Mouse (Mus musculus): ENCODE measurements at regions not wholly inside any gene's neighbourhood (a gene's known extent, or its start where the extent isn't known, plus 50 kb on each side); places are given as distances from the start of the nearest gene placed in this dataset.

GRCm38 (mm10) chr16:29725153-29725552, 146.0 kb downstream of the Opa1 start:
- TF ChIP-seq MAZ (IDR thresholded peaks at IDR 0.05; ENCODE audit: low read depth, low read length): no peak
- TF ChIP-seq EP300 (IDR thresholded peaks at IDR 0.05; ENCODE audit: low read length): no peak
- TF ChIP-seq TCF12 (IDR thresholded peaks at IDR 0.05; ENCODE audit: low read depth, low read length): no peak
- TF ChIP-seq NELFE (IDR thresholded peaks at IDR 0.05; ENCODE audit: low read depth, low read length): no peak
- TF ChIP-seq CTCF (conservative IDR thresholded peaks at IDR 0.05 in 1 of 2, IDR thresholded peaks at IDR 0.05 in 1 of 2; ENCODE audit: low read depth in 2 of 2, low read length in 2 of 2): no peak
- TF ChIP-seq USF1 (IDR thresholded peaks at IDR 0.05; ENCODE audit: low read depth, low read length): no peak
- no peak for TF ChIP-seq KAT2A (IDR thresholded peaks at IDR 0.05; ENCODE audit: insufficient replicate concordance, low read length)

Measured in CH12.LX (cell line).